Mouse (Mus musculus): ENCODE measurements around the gene Hfe2.

- no peak for TF ChIP-seq CTCF (IDR thresholded peaks at IDR 0.05)
- TF ChIP-seq POLR2A (IDR thresholded peaks at IDR 0.05; ENCODE audit: insufficient read depth, low read depth, low read length): no peak
- no peak for TF ChIP-seq EP300 (IDR thresholded peaks at IDR 0.05; ENCODE audit: insufficient read depth, low read depth, low read length)
Measured at GRCm38 (mm10) chr3:96526864-96527542, 2.0 kb downstream of the Hfe2 start.
